Mouse (Mus musculus) embryo, embryonic 10.5 days (tissue): ENCODE measurements at regions not wholly inside any gene's neighbourhood (a gene's known extent, or its start where the extent isn't known, plus 50 kb on each side); places are given as distances from the start of the nearest gene placed in this dataset.

Experiments
- DNase-seq: peaks from one replicate; pipeline ENCODE4 v3.0.0-alpha.2; 2015; ENCODE audit warnings: low spot score

DNA sequence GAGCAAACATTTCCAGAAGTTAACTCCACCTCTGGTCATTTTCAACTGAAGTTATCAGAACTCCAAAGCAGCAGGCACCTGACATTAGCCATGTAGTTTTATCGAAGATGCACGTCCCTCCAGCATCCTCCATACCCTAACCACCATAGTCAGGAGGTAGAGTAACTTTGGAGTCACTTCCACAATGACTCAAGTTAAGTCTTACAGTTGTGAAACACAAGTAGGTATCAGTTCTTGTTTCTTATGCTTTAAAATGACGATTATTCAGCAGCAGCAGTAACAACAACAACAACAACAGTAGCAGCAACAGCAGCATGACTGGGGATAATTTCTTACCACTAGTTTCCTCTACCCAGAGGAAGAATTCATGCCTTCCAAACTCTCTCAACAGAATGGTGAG lies 51.3 kb upstream of the Tank start:
- DNase-seq = no peak

DNA sequence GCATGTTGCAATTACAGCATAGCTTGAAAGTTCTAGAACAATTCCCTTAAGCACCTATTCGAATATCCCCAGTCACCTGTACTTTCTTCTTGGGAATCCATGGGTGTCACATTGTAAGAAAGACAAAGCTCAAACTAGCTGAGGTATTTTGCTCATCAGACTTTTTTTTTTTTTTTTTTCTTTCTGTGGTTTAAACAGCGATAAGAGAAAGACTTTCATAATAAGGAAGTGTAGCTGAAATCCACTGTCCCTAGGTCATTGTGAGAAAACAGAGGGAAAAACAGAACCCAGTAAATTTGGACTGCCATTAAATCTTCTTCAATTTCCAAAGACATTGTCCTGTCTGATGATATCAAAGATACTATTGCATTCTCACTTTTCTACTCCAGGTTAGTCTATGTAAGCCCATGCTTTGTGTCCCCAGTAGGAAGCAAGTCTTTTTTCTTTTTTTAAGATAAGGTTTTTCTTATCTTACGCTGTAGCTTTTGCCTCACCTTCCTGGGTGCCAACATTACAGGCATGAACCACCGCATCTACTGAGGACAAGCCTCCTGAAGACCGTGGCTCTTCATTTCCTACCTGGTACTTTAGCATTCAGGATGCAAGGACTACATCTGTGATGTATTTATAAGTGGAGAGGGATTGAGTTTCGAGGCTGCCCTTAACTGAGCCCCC lies 54.2 kb upstream of the Tank start:
- no peak for DNase-seq

GRCm38 (mm10) chr2:61514445-61515123 lies 63.8 kb upstream of the Tank start:
- no peak for DNase-seq

DNA sequence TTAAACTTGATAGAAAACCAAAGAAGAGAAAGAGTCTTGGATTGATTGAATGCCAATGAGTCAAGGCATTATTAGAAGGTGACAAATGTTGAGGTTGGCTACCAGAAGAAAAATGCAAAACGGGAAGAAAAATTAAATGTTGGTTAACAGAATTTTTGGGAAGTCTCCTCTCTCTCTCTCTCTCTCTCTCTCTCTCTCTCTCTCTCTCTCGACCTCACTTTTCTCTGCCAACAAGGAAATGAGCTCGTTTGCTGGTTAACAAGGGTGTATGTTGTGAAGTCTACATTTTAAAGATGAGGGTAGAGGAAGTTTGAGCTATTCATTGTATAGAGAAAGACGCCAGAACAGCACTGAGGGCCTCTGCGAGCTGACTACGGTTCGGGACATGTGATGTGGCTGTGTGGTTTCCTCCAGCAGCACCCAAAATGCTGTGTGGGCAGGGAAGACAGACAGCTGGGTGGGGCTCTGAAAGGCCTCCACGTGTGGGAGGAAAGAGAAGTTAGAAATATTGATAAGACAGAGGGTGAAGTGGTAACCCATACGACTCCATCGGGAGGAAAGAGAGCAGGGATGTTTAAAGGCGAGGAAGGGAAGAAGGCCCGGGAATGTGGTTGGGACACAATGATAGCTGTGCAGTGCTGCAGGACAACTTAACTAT lies 64.5 kb upstream of the Tank start:
- DNase-seq = no peak

DNA sequence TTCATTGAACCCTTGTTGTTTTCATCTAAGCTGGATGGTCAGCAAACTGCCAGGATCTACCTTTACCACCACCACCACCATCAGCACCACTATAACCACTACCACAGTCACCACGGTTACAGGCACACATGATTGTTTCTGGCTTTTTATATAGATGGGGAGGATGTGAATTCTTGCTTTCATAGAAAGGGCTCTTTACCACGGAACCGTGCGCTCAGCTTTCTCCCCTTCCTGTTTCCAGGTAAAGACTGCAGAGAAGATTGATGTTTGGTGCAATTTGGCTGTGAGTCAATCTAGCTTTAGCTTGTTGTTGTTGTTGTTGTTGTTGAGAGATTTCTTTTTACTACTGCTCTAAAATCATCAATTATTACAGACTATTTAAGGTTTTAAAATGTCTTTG lies 74.8 kb upstream of the Tank start:
- no peak for DNase-seq

- DNase-seq = no peak
Measured at GRCm38 (mm10) chr2:61501922-61502321, 76.5 kb upstream of the Tank start.

DNA sequence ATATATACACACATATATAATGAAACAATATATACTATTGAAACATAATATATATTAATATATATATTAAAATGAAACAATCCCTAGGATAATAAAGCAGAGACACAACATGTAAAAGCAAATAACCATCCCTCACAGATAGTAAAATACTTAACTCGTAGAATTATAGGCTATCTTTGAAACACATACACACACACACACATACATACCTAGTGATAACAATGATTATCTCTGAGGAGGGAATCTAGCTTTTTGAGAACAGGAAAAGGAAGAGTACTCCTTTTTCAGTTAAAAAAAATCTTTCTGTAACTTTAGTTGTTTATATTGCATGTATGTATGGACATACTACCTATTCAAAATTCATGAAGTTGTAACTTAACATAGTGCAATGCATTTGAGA lies 79.1 kb upstream of the Tank start:
- DNase-seq = no peak

DNA sequence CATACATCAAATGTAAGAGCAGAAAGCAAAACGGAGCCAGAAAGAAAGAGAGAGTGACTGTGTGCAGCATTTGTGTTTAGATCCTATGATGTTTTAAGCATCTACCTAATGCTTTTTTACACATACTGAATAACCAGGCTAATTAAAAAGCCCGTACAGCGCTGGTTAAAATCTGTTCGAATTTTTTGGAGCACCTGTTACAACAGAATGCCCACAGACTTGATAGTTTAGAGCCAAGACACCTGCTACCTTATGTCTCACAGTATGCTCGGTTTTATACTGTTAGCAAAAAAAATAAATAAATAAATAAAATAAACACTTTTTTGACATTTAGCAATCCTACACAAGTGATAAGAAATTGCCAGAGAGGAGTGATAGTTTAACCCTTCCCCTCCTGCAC lies 80.5 kb upstream of the Tank start:
- no peak for DNase-seq

GRCm38 (mm10) chr2:61496968-61497367 lies 81.4 kb upstream of the Tank start:
- no peak for DNase-seq

- DNase-seq = peak; percentile 94
Measured at GRCm38 (mm10) chr2:61493918-61494712, 84.3 kb upstream of the Tank start.

- DNase-seq = peak; percentile 19
Measured at GRCm38 (mm10) chr2:61492043-61492743, 86.2 kb upstream of the Tank start.

GRCm38 (mm10) chr2:61490436-61491109 lies 87.8 kb upstream of the Tank start:
- DNase-seq = no peak

- no peak for DNase-seq
Measured at GRCm38 (mm10) chr2:61489762-61490161, 88.6 kb upstream of the Tank start.

DNA sequence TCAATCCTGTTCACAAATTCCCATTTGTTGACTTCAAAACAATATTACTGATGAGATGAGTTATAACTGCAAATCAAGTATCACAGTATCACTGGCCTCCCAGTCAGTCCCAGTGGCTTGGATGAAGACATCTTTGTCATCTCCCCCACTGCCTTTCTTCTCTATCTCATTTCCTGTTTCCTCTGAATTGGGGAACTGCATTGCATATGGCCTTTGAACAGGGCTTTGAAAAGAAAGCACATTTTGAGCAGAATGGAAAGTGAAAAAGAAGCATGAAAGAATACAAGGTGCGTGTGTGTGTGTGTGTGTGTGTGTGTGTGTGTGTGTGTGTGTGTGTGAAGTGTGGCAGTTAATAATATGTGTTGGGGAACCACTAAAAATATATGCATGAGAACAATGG lies 94.6 kb upstream of the Tank start:
- DNase-seq = no peak

GRCm38 (mm10) chr2:61476648-61477047 lies 101.7 kb upstream of the Tank start:
- DNase-seq = no peak

DNA sequence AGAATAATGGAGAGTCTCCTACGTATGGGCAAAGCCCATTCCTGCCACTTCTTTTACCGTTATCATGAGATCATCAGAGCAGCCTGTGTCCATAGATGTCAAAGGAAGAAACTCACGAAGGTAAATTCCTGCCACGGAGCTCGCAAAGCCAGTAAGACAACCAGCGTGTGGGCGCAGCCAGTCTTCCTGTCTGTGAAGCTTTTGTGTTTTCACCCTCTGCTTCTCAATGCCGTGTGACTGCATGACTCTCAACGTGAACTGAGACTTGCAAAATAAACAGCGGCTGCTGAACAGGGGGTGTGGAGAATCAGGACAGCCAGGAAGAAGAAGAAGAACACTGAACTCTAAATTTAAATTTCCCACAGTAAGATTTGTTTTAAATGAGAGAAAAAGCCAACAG lies 103.8 kb upstream of the Tank start:
- no peak for DNase-seq

GRCm38 (mm10) chr2:61470521-61470920 lies 107.9 kb upstream of the Tank start:
- DNase-seq = no peak

DNA sequence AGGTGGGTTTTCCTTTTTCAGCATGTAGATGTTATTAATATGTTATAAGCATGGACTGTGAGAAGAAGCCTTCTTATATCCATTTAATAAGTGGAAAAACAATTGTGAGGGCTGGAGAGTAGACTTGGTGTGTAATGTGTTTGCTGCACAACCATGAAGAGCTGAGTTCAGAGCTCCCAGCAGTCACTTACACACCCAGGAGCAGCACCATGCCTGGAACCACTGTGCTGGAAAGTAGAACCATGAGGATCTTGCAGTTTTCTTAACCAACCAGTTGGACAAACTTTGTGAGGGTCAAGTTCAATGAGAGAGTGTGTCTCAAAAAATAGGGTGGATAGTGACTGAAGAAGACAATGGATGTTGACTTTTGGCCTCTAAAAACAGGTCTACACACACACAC lies 108.3 kb upstream of the Tank start:
- no peak for DNase-seq

DNA sequence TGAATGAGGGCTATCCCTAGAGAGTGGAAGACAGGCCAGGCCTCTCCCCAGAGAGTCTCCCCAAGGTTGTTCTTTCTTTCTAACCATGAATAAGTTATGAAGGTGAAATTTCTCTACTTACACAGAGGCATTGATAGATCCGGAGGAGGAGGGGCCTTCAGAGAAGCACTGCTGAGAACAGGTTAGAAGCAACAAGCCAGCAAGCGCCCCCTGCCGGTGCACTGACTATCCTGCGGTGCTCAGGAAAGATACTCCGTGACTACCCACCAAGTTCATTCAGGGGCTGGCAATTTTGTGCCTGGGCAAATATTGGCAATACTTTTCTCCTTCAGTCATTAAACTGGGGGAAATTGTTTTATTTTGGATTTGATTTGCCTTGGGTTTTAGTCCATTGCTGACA lies 122.5 kb upstream of the Tank start:
- DNase-seq = peak; percentile 74

GRCm38 (mm10) chr2:61454729-61455128 lies 123.7 kb upstream of the Tank start:
- no peak for DNase-seq

DNA sequence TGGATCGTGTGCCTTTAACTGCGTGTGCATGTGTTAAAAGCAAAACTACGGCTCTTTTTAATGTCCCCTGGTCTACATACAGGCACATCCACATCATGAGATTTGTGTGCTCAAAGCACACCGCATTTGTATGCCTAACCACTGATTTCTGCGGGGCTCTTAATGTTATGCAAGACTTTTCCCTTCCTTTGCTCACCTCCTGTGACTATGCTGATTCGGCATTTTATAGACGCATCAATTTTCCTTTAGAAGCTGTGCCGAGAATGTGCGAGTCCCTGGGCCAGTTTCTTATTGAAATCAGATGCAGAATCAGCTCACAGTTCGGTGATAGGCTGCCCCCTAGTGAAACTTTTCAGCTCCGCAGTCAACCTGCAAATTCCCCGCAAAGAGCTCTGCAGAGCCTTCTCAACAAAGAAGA lies 124.1 kb upstream of the Tank start:
- DNase-seq = peak; percentile 95
